Mouse (Mus musculus): ENCODE results near the gene Slc25a35.

DNA sequence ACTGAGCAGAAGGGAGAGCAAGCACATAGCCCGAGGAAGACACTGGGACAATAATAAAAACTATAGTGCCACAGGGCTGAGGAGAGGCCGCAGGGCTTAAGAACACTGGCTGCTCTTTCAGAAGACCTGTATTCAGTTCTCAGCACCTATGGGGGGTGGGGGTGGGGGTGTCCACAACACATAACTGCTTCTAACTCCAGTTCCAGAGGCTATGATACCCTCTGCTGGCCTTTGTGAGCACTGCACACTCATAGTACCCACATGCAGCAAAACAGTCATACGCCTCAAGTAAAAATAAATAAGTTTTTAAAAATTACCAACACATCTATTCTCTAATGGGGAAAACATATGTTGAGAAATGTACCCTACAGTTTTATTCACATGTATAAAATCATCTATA lies 26.4 kb downstream of the Slc25a35 start:
- TF ChIP-seq GATA1 (IDR thresholded peaks at IDR 0.05; ENCODE audit: low read length), result no peak
- TF ChIP-seq TAL1 (IDR thresholded peaks at IDR 0.05; ENCODE audit: low read length), result no peak

Measured in erythroblast, embryonic 14.5 days (primary cell).